ENCODE assay signal across 8 mouse cellular contexts in the genomic region with DNA sequence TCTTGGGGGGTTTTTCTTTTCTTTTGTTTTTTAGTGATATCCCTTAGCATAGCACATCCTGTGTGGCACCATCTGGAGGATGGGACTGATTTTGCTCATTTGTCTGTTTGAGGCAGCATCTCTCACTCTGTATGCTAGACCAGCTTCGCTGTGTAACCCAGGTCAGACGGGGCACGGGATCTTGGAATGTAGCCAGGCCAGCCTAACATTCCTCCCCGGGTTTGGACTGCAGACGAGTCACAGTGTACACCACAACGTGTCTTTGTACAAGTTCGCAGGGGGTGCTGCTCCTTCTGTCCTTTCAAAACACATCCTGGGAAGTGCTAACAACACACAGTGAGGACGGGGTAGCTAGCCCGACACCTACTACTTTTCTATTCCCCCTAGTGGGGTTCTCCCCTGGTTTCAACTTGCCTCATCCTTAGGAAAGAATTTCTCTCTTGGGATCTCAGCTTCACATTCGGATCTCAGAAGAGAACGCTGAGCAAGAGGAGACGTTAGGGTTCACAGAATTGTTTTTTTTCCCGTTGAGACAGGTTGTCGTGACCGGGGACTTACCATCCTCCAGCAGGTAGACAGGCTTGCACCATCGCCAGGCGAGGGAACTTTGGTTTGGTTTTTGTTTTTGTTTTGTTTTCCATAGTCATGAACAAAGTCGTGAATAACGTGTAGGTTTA. TPM values are rescaled to one million over a fixed set of nuclear protein-coding genes. Genes with fewer than 3 reads are reported as not detected.
DNase-seq lines count a peak whose midpoint lies in the region; ATAC-seq and TF ChIP-seq lines count a peak whose summit lies in the region.

No protein-coding gene starts in this region.

- TF ChIP-seq CTCF in G1E (IDR thresholded peaks at IDR 0.05; ENCODE audit: low read depth, low read length): no peak

- no peak for DNase-seq in heart, embryonic 10.5 days (ENCODE audit: low spot score)
- no peak for DNase-seq in heart, adult 8-10 months (ENCODE audit: low spot score)
- no peak for DNase-seq in G1E (ENCODE audit: low spot score)
- DNase-seq in embryonic facial prominence, embryonic 11.5 days (ENCODE audit: low spot score): peak; percentile 48
- DNase-seq in hindbrain, embryonic 10.5 days (ENCODE audit: low spot score): peak; percentile 58
- no peak for DNase-seq in c-Kit-positive CD71-positive TER-119-positive erythroid progenitor cells, embryonic 14.5 days (ENCODE audit: low spot score)

- no peaks in the 10 kb centered on the region for H3K27me3 ChIP-seq in heart, embryonic 10.5 days (ENCODE audit: insufficient read depth, poor library complexity, severe bottlenecking)
- no peaks in the 10 kb centered on the region for H3K27me3 ChIP-seq in G1E (ENCODE audit: insufficient read depth, low read length)
- no peaks in the 10 kb centered on the region for H3K27me3 ChIP-seq in embryonic facial prominence, embryonic 11.5 days (ENCODE audit: control insufficient read depth, insufficient read depth, low read length)
- no peaks in the 10 kb centered on the region for H3K27me3 ChIP-seq in hindbrain, embryonic 10.5 days (ENCODE audit: insufficient read depth, poor library complexity, severe bottlenecking)
- H3K27me3 ChIP-seq in limb, embryonic 13.5 days: no peaks in the 10 kb centered on the region
- no peaks in the 10 kb centered on the region for H3K27me3 ChIP-seq in midbrain, embryonic 16.5 days (ENCODE audit: control insufficient read depth, insufficient read depth, low read depth, low read length)

- peaks cover 22% of the 10 kb centered on the region for H3K4me1 ChIP-seq in heart, embryonic 10.5 days
- peaks cover 46% of the 10 kb centered on the region for H3K4me1 ChIP-seq in G1E (ENCODE audit: insufficient read depth, low read depth, low read length)
- no peaks in the 10 kb centered on the region for H3K4me1 ChIP-seq in embryonic facial prominence, embryonic 11.5 days (ENCODE audit: control insufficient read depth, insufficient read depth, low read length)
- peaks cover 26% of the 10 kb centered on the region for H3K4me1 ChIP-seq in hindbrain, embryonic 10.5 days (replicated peaks)
- H3K4me1 ChIP-seq in limb, embryonic 13.5 days: peaks cover 40% of the 10 kb centered on the region
- H3K4me1 ChIP-seq in midbrain, embryonic 16.5 days (ENCODE audit: control insufficient read depth, insufficient read depth, low read length): peaks cover 24% of the 10 kb centered on the region

- H3K4me2 ChIP-seq in embryonic facial prominence, embryonic 11.5 days (ENCODE audit: low read depth, low read length): peak overlapping the region; percentile 64
- H3K4me2 ChIP-seq in limb, embryonic 13.5 days (replicated peaks): peak overlapping the region; percentile 87
- peak overlapping the region; percentile 85 for H3K4me2 ChIP-seq in midbrain, embryonic 16.5 days (ENCODE audit: low read length)

- H3K9me3 ChIP-seq in heart, embryonic 10.5 days: no peaks in the 10 kb centered on the region
- H3K9me3 ChIP-seq in G1E (replicated peaks): no peaks in the 10 kb centered on the region
- no peaks in the 10 kb centered on the region for H3K9me3 ChIP-seq in embryonic facial prominence, embryonic 11.5 days (replicated peaks; ENCODE audit: control insufficient read depth, low read length)
- H3K9me3 ChIP-seq in hindbrain, embryonic 10.5 days: no peaks in the 10 kb centered on the region
- no peaks in the 10 kb centered on the region for H3K9me3 ChIP-seq in limb, embryonic 13.5 days
- H3K9me3 ChIP-seq in midbrain, embryonic 16.5 days (replicated peaks; ENCODE audit: control insufficient read depth, low read length, poor library complexity, severe bottlenecking): no peaks in the 10 kb centered on the region

- under 1% methylated on average over 19 of the region's 19 CpGs for WGBS in heart, embryonic 10.5 days
- WGBS in embryonic facial prominence, embryonic 11.5 days: 0% methylated on average over 19 of the region's 19 CpGs
- WGBS in hindbrain, embryonic 10.5 days: under 1% methylated on average over 19 of the region's 19 CpGs
- 0% methylated on average over 19 of the region's 19 CpGs for WGBS in limb, embryonic 13.5 days
- WGBS in midbrain, embryonic 16.5 days: under 1% methylated on average over 19 of the region's 19 CpGs

- H3K27ac ChIP-seq in heart, embryonic 10.5 days: peak overlapping the region; percentile 94
- peak overlapping the region; percentile 85 for H3K27ac ChIP-seq in embryonic facial prominence, embryonic 11.5 days (replicated peaks; ENCODE audit: low read depth, low read length)
- peak overlapping the region; percentile 89 for H3K27ac ChIP-seq in hindbrain, embryonic 10.5 days
- peak overlapping the region; percentile 93 for H3K27ac ChIP-seq in limb, embryonic 13.5 days
- peak overlapping the region; percentile 91 for H3K27ac ChIP-seq in midbrain, embryonic 16.5 days (ENCODE audit: low read length)

- no peak for ATAC-seq in G1E (ENCODE audit: extremely low read depth, insufficient number of reproducible peaks, low FRiP score, poor library complexity, severe bottlenecking)
- ATAC-seq in embryonic facial prominence, embryonic 11.5 days (replicated peaks; ENCODE audit: insufficient number of reproducible peaks, low FRiP score, low TSS enrichment, low read depth): peak; percentile 29; the same call in 1 of the 2 replicates
- ATAC-seq in limb, embryonic 13.5 days (ENCODE audit: low FRiP score, low read depth): no peak
- ATAC-seq in midbrain, embryonic 16.5 days: peak; percentile 21; the same call in 1 of the 2 replicates

- peaks cover 32% of the 10 kb centered on the region for H3K36me3 ChIP-seq in heart, embryonic 10.5 days
- peaks cover 62% of the 10 kb centered on the region for H3K36me3 ChIP-seq in G1E (replicated peaks)
- H3K36me3 ChIP-seq in embryonic facial prominence, embryonic 11.5 days (replicated peaks; ENCODE audit: control insufficient read depth, insufficient read depth, low read depth, low read length): no peaks in the 10 kb centered on the region; the same call in 1 of the 2 replicates
- H3K36me3 ChIP-seq in hindbrain, embryonic 10.5 days: peaks cover 59% of the 10 kb centered on the region
- peaks cover 30% of the 10 kb centered on the region for H3K36me3 ChIP-seq in limb, embryonic 13.5 days
- H3K36me3 ChIP-seq in midbrain, embryonic 16.5 days (ENCODE audit: control insufficient read depth, insufficient read depth, low read length): peaks cover 6% of the 10 kb centered on the region

- H3K9ac ChIP-seq in embryonic facial prominence, embryonic 11.5 days (replicated peaks; ENCODE audit: low read length): peak overlapping the region; percentile 90
- peak overlapping the region; percentile 93 for H3K9ac ChIP-seq in limb, embryonic 13.5 days
- H3K9ac ChIP-seq in midbrain, embryonic 16.5 days (ENCODE audit: low read depth, low read length): peak overlapping the region; percentile 68

- H3K4me3 ChIP-seq in heart, embryonic 10.5 days: peak overlapping the region; percentile 98
- H3K4me3 ChIP-seq in G1E (ENCODE audit: low read depth, low read length): peak overlapping the region; percentile 98
- peak overlapping the region; percentile 92 for H3K4me3 ChIP-seq in embryonic facial prominence, embryonic 11.5 days (ENCODE audit: low read depth, low read length)
- H3K4me3 ChIP-seq in hindbrain, embryonic 10.5 days: peak overlapping the region; percentile 96
- H3K4me3 ChIP-seq in limb, embryonic 13.5 days: peak overlapping the region; percentile 78
- H3K4me3 ChIP-seq in midbrain, embryonic 16.5 days (ENCODE audit: low read depth, low read length): peak overlapping the region; percentile 98

RNA-seq across cellular contexts. Expression of gene Rab5if, which starts 0.7 kb away (rescaled TPM):
- 197 and 198 TPM in 2 replicates for polyA plus RNA-seq in heart, embryonic 10.5 days (2016; fragmentation: Nextera tagmentation; extraction: Ambion mirVana)
- 100 to 1,000 TPM in 2 of 4 experiments, 10 to 100 TPM in 2; 90.3 to 107 (median 102) TPM for total RNA-seq in heart, adult 8-10 months (2022)
- 97.3 and 108 TPM in 2 replicates for total RNA-seq in G1E (2014; fragmentation: Nextera tagmentation)
- total RNA-seq in G1E (2017): 210 and 302 TPM in 2 replicates
- polyA plus RNA-seq in G1E (2012): 103 and 173 TPM in 2 replicates
- 217 and 219 TPM in 2 replicates for polyA plus RNA-seq in embryonic facial prominence, embryonic 11.5 days (2014; fragmentation: Nextera tagmentation; extraction: Ambion mirVana)
- 184 and 188 TPM in 2 replicates for polyA plus RNA-seq in hindbrain, embryonic 10.5 days (2016; fragmentation: Nextera tagmentation; extraction: Ambion mirVana)
- polyA plus RNA-seq in limb, embryonic 13.5 days (2015; fragmentation: Nextera tagmentation; extraction: Ambion mirVana): 153 and 155 TPM in 2 replicates
- polyA plus RNA-seq in midbrain, embryonic 16.5 days (2015; fragmentation: Nextera tagmentation; extraction: Ambion mirVana): 139 and 147 TPM in 2 replicates

RNA-seq across cellular contexts. Expression of gene 4930518I15Rik, which starts 4.4 kb away (rescaled TPM):
- 4.7 and 6.3 TPM in 2 replicates for polyA plus RNA-seq in heart, embryonic 10.5 days (2016; fragmentation: Nextera tagmentation; extraction: Ambion mirVana)
- 1 to 10 TPM in 1 of 4 experiments, under 1 TPM in 3; 0.40 to 1.4 (median 0.56) TPM for total RNA-seq in heart, adult 8-10 months (2022)
- total RNA-seq in G1E (2014; fragmentation: Nextera tagmentation) (4.2 and 6.8 TPM in 2 replicates), G1E (2017) (1.6 and 1.9 TPM in 2 replicates)
- 0.09 TPM in 2 replicates for polyA plus RNA-seq in G1E (2012)
- polyA plus RNA-seq in embryonic facial prominence, embryonic 11.5 days (2014; fragmentation: Nextera tagmentation; extraction: Ambion mirVana): 4.3 and 5.5 TPM in 2 replicates
- 8.1 and 9.4 TPM in 2 replicates for polyA plus RNA-seq in hindbrain, embryonic 10.5 days (2016; fragmentation: Nextera tagmentation; extraction: Ambion mirVana)
- polyA plus RNA-seq in limb, embryonic 13.5 days (2015; fragmentation: Nextera tagmentation; extraction: Ambion mirVana): 13.2 and 14.9 TPM in 2 replicates
- 9.2 and 10.2 TPM in 2 replicates for polyA plus RNA-seq in midbrain, embryonic 16.5 days (2015; fragmentation: Nextera tagmentation; extraction: Ambion mirVana)

RNA-seq across cellular contexts. Expression of gene Tgif2, which starts 22.4 kb away (rescaled TPM):
- 48.4 and 62.3 TPM in 2 replicates for polyA plus RNA-seq in heart, embryonic 10.5 days (2016; fragmentation: Nextera tagmentation; extraction: Ambion mirVana)
- total RNA-seq in heart, adult 8-10 months (2022): under 1 TPM; 0.47 to 0.55 (median 0.51) TPM
- total RNA-seq in G1E (2014; fragmentation: Nextera tagmentation) (22.8 and 25.7 TPM in 2 replicates), G1E (2017) (24.9 and 26.7 TPM in 2 replicates)
- polyA plus RNA-seq in G1E (2012): 60.6 and 77.6 TPM in 2 replicates
- polyA plus RNA-seq in embryonic facial prominence, embryonic 11.5 days (2014; fragmentation: Nextera tagmentation; extraction: Ambion mirVana): 91.0 and 97.6 TPM in 2 replicates
- polyA plus RNA-seq in hindbrain, embryonic 10.5 days (2016; fragmentation: Nextera tagmentation; extraction: Ambion mirVana): 88.4 and 90.3 TPM in 2 replicates
- 79.8 and 87.5 TPM in 2 replicates for polyA plus RNA-seq in limb, embryonic 13.5 days (2015; fragmentation: Nextera tagmentation; extraction: Ambion mirVana)
- 12.5 and 14.1 TPM in 2 replicates for polyA plus RNA-seq in midbrain, embryonic 16.5 days (2015; fragmentation: Nextera tagmentation; extraction: Ambion mirVana)

RNA-seq across cellular contexts. Expression of gene Sla2, which starts 24.8 kb away (rescaled TPM):
- 1.1 and 1.9 TPM in 2 replicates for polyA plus RNA-seq in heart, embryonic 10.5 days (2016; fragmentation: Nextera tagmentation; extraction: Ambion mirVana)
- total RNA-seq in heart, adult 8-10 months (2022): under 1 TPM in 1 of 4 experiments, not detected in 3; 0.09 TPM
- total RNA-seq in G1E (2014; fragmentation: Nextera tagmentation) (0.83 TPM in 1 of 2 replicates, not detected in the other), G1E (2017) (0.98 and 1.0 TPM in 2 replicates)
- 0.62 and 0.83 TPM in 2 replicates for polyA plus RNA-seq in G1E (2012)
- 0.46 and 0.48 TPM in 2 replicates for polyA plus RNA-seq in embryonic facial prominence, embryonic 11.5 days (2014; fragmentation: Nextera tagmentation; extraction: Ambion mirVana)
- 0.37 and 0.90 TPM in 2 replicates for polyA plus RNA-seq in hindbrain, embryonic 10.5 days (2016; fragmentation: Nextera tagmentation; extraction: Ambion mirVana)
- 0.33 and 0.36 TPM in 2 replicates for polyA plus RNA-seq in limb, embryonic 13.5 days (2015; fragmentation: Nextera tagmentation; extraction: Ambion mirVana)
- 0.20 TPM in 1 of 2 replicates, not detected in the other for polyA plus RNA-seq in midbrain, embryonic 16.5 days (2015; fragmentation: Nextera tagmentation; extraction: Ambion mirVana)

Comparison
In these comparisons a context has a peak if more than half of its experiments do, and no peak if none do; other contexts are left out.
1. DNase-seq: peak in embryonic facial prominence, embryonic 11.5 days (single experiment) and hindbrain, embryonic 10.5 days (single experiment); none in heart, embryonic 10.5 days (single experiment), heart, adult 8-10 months (single experiment), G1E (single experiment) and c-Kit-positive CD71-positive TER-119-positive erythroid progenitor cells, embryonic 14.5 days (single experiment).
2. ATAC-seq: peak in embryonic facial prominence, embryonic 11.5 days (single experiment) and midbrain, embryonic 16.5 days (single experiment); none in G1E (single experiment) and limb, embryonic 13.5 days (single experiment).
3. Peak in every context shown above with its lines, with median percentiles within 50 percentile points of each other: H3K27ac ChIP-seq, H3K4me3 ChIP-seq, H3K4me2 ChIP-seq and H3K9ac ChIP-seq.